Mouse (Mus musculus): ENCODE measurements around the gene Rfx7.

- TF ChIP-seq EP300 (IDR thresholded peaks at IDR 0.05) (no peak), CTCF (IDR thresholded peaks at IDR 0.05) (no peak)
Observed at GRCm38 (mm10) chr9:72533089-72533415, 1.0 kb downstream of the Rfx7 start.
